Mouse (Mus musculus) lung, embryonic 15.5 days (tissue): ENCODE results near the gene 1700017N19Rik. TPM values are rescaled to one million over a fixed set of nuclear protein-coding genes. Genes with fewer than 3 reads are reported as not detected.

Experiments used
- ATAC-seq: fragments of 200-750 bp; cut with Nextera tagmentation; 2 replicates; pipeline ENCODE4 v1.8.0; 2017; ENCODE audit warnings: moderate number of reproducible peaks, borderline replicate concordance; ENCODE audit not compliant: low FRiP score, low TSS enrichment; ENCODE audit errors: extremely low read depth
- H3K27ac ChIP-seq: fragments of 300-500 bp; sonication (generic); 2 replicates; pipeline ENCODE4 v1.5.1; 2015; ENCODE audit warnings: moderate library complexity, mild to moderate bottlenecking, inconsistent platforms
- H3K27me3 ChIP-seq: fragments of 300-500 bp; sonication (generic); 2 replicates; pipeline ENCODE4 v1.6.1; 2015; ENCODE audit warnings: inconsistent platforms
- H3K36me3 ChIP-seq: fragments of 300-500 bp; sonication (generic); 2 replicates; pipeline ENCODE4 v1.6.1; 2015; ENCODE audit warnings: inconsistent platforms
- H3K4me1 ChIP-seq: fragments of 300-500 bp; sonication (generic); 2 replicates; pipeline ENCODE4 v1.6.1; 2015; ENCODE audit warnings: inconsistent platforms
- H3K4me2 ChIP-seq: fragments of 300-500 bp; sonication (generic); 2 replicates; pipeline ENCODE4 v1.6.1; 2015; ENCODE audit warnings: inconsistent platforms, mild to moderate bottlenecking, moderate library complexity
- H3K4me3 ChIP-seq: fragments of 300-500 bp; sonication (generic); 2 replicates; pipeline ENCODE4 v1.5.1; 2015; ENCODE audit warnings: mild to moderate bottlenecking, inconsistent platforms
- H3K9ac ChIP-seq: fragments of 300-500 bp; sonication (generic); 2 replicates; pipeline ENCODE4 v1.6.1; 2015; ENCODE audit warnings: inconsistent platforms
- H3K9me3 ChIP-seq: fragments of 300-500 bp; sonication (generic); 2 replicates; pipeline ENCODE4 v1.6.1; 2016; ENCODE audit warnings: inconsistent platforms
- WGBS: fragments of 180-500 bp; shearing (Covaris S2); methylation state at CpG from one replicate; pipeline ENCODE4 v1.1.7; 2015; 5-methylcytosine and 5-hydroxymethylcytosine counted together
- polyA plus RNA-seq: library from polyadenylated mRNA; unstranded; fragments of >200 nt; fragmentation: Nextera tagmentation; extraction: Ambion mirVana; gene quantifications from 2 replicates; pipeline ENCODE4 v1.2.1, GENCODE M21; 2015

1700017N19Rik gene
- polyA plus RNA-seq, 1 experiment from 2014 or later = not detected

DNA sequence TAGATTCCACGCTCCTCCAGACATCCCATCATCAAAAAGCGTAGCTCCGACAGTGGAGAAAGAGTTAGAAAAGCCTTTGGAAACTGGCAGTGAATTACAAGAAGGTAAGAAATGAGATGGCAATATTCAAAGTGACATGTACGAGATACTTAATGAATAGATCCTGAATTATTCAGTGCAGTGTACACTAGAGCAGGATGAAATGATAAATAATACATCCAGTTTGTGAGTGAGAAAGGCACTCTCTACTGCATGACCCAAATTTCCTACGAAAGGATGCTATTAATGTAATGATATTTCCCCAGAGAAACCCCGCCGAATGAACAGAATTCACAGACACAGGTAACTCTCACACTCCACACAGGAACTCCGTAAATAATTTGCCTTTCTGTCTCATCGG lies 13.2 kb downstream of the 1700017N19Rik start:
- Histone ChIP-seq H3K9me3 (no peaks in the 10 kb centered on the region), H3K9ac (no peak overlapping the region), H3K36me3 (no peaks in the 10 kb centered on the region), H3K4me3 (no peak overlapping the region), H3K4me2 (no peak overlapping the region), H3K27me3 (no peaks in the 10 kb centered on the region), H3K4me1 (no peaks in the 10 kb centered on the region), H3K27ac (no peak overlapping the region)
- ATAC-seq = no peak
- 86% methylated on average over 9 of the region's 9 CpGs for WGBS

DNA sequence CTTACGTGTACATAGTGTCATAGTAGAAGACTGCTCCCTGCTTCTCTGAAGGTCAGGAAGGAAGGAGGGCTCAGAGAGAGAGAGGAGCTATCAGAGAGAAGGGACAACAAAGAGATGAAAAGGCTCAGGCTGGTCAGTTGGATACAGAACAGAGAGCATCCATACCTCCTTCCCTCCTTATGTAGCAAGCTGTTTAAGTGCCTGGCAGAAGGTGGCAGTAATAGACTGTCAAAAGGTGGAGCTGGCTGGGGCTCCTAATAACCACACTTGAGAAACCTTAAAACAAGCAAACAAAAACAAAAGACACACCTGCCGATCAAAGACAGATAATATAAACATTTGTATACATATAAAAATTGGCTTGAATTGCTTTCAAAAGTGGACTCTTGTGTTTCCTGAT lies 14.0 kb downstream of the 1700017N19Rik start:
- 52% methylated on average over 2 of the region's 2 CpGs for WGBS
- H3K27ac ChIP-seq = no peak overlapping the region
- no peaks in the 10 kb centered on the region for H3K9me3 ChIP-seq
- no peak overlapping the region for H3K4me2 ChIP-seq
- ATAC-seq = no peak
- H3K4me3 ChIP-seq = no peak overlapping the region
- no peak overlapping the region for H3K9ac ChIP-seq
- no peaks in the 10 kb centered on the region for H3K4me1 ChIP-seq
- no peaks in the 10 kb centered on the region for H3K36me3 ChIP-seq
- no peaks in the 10 kb centered on the region for H3K27me3 ChIP-seq

- no peaks in the 10 kb centered on the region for H3K27me3 ChIP-seq
- 70% methylated on average over 6 of the region's 6 CpGs for WGBS
- no peak overlapping the region for H3K4me3 ChIP-seq
- H3K4me1 ChIP-seq = no peaks in the 10 kb centered on the region
- H3K9me3 ChIP-seq = no peaks in the 10 kb centered on the region
- no peak overlapping the region for H3K9ac ChIP-seq
- no peak overlapping the region for H3K27ac ChIP-seq
- H3K36me3 ChIP-seq = no peaks in the 10 kb centered on the region
- no peak overlapping the region for H3K4me2 ChIP-seq
- no peak for ATAC-seq
Observed at GRCm38 (mm10) chr10:100617233-100617903, 27.1 kb downstream of the 1700017N19Rik start.

DNA sequence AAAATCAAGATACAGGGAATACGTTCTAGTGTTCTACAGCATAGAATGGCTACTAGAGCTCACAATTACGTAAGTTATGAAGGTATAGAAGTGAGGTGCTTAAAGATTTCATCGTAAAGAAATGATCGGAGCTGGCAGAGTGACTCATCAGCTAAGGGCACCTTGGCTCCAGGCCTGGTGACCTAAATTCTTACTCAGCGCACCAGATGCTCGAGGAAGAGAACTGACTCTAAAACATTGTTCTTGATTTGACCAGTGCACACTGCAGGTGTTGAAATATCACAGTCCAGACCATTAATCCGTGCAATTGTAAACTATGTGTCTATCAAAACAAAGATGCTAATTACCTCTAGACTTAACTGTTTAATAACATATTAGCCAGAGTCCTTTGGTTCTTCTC lies 29.2 kb downstream of the 1700017N19Rik start:
- Histone ChIP-seq H3K9me3 (no peaks in the 10 kb centered on the region), H3K4me2 (no peak overlapping the region), H3K27ac (no peak overlapping the region), H3K4me3 (no peak overlapping the region), H3K36me3 (no peaks in the 10 kb centered on the region), H3K27me3 (no peaks in the 10 kb centered on the region), H3K9ac (no peak overlapping the region), H3K4me1 (no peaks in the 10 kb centered on the region)
- no peak for ATAC-seq
- 81% methylated on average over 7 of the region's 7 CpGs for WGBS

- Histone ChIP-seq H3K4me2 (no peak overlapping the region), H3K4me3 (no peak overlapping the region), H3K9me3 (no peaks in the 10 kb centered on the region), H3K9ac (no peak overlapping the region), H3K27ac (no peak overlapping the region), H3K27me3 (no peaks in the 10 kb centered on the region), H3K36me3 (no peaks in the 10 kb centered on the region), H3K4me1 (no peaks in the 10 kb centered on the region)
- ATAC-seq = no peak
- WGBS = 86% methylated on average over 12 of the region's 12 CpGs
Observed at GRCm38 (mm10) chr10:100620040-100620439, 29.8 kb downstream of the 1700017N19Rik start.

DNA sequence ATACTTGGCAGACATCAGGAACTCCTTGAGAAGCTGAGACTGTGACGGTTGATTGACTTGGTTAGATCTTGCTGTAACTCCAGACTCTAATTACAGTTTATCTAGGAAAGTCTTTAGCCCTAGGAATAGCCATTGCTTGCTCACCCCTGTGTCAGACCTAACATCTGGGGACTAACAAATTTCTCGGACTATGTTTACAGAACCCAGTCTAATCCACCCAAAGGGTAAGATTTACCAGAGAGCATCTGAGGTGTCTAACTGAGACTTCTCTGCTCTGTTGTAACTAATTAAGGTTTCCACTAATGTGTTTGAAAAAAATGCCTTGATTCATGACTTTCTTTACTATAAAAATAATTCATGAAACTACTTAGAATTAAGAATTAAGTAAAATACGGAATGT lies 32.2 kb downstream of the 1700017N19Rik start:
- no peak overlapping the region for H3K4me3 ChIP-seq
- no peak for ATAC-seq
- H3K27me3 ChIP-seq = no peaks in the 10 kb centered on the region
- no peaks in the 10 kb centered on the region for H3K4me1 ChIP-seq
- no peak overlapping the region for H3K4me2 ChIP-seq
- no peak overlapping the region for H3K27ac ChIP-seq
- no peaks in the 10 kb centered on the region for H3K36me3 ChIP-seq
- no peaks in the 10 kb centered on the region for H3K9me3 ChIP-seq
- no peak overlapping the region for H3K9ac ChIP-seq
- 56% methylated on average over 3 of the region's 3 CpGs for WGBS

DNA sequence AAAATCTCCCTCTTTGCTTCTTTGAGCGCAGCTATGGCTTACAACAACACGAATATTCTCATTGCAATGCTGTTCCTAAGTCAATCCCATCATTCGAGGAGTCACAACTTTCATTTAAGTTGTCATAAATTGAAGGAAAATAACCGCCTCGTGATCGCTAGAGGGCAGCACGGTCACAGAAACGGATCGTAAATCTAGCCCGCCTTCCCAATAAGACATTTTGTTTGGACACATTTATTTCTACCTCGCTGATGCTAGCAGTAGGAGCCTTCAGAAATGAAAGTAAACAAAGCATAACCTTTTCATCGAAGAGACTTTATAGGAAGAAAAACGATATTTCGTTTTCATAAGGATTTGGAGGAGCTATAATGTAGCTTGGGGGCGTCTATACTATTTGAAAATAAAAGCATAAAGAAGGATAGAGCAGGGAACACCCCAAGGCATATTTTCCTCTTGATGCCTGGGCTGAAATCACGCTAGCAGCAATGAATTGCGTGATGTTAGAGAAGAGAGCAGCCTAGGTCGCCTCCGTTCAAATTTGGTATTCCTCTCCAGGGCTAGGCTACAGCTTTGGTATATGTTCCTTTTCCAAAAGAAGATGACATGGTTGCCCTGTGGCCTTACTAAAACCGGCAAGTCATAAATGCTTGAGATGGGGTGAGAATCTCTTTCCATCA lies 39.6 kb downstream of the 1700017N19Rik start:
- H3K27ac ChIP-seq = no peak overlapping the region
- H3K9me3 ChIP-seq = no peaks in the 10 kb centered on the region
- H3K4me3 ChIP-seq = peak overlapping the region; percentile 16; the same call in 1 of the 2 replicates
- 24% methylated on average over 20 of the region's 20 CpGs for WGBS
- H3K4me2 ChIP-seq = peak overlapping the region; percentile 40
- ATAC-seq = no peak
- H3K4me1 ChIP-seq = no peaks in the 10 kb centered on the region
- no peak overlapping the region for H3K9ac ChIP-seq
- H3K27me3 ChIP-seq = no peaks in the 10 kb centered on the region
- no peaks in the 10 kb centered on the region for H3K36me3 ChIP-seq

DNA sequence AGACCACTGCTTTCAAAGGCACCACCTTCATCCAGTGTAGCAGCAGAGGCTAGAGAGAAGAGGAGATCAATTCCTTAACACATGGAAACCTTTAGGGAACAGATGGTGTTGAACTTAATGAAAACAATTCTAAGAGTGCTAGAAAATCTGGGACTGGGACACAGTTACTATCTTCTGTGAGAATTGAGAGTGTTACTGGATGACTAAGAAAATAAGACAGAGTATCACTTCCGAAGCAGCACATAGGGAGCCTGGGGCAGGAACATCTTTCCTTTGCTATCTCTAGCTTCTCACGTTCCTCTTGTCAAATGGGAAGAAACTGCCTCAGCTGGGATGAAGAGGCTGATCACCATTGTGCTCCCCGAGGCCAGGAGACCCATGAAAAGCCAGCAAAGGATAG lies 52.6 kb downstream of the 1700017N19Rik start:
- no peak overlapping the region for H3K27ac ChIP-seq
- H3K9ac ChIP-seq = no peak overlapping the region
- no peak overlapping the region for H3K4me3 ChIP-seq
- no peak for ATAC-seq
- H3K4me2 ChIP-seq = no peak overlapping the region
- no peaks in the 10 kb centered on the region for H3K4me1 ChIP-seq
- H3K27me3 ChIP-seq = no peaks in the 10 kb centered on the region
- 62% methylated on average over 3 of the region's 3 CpGs for WGBS
- H3K9me3 ChIP-seq = no peaks in the 10 kb centered on the region
- H3K36me3 ChIP-seq = no peaks in the 10 kb centered on the region

DNA sequence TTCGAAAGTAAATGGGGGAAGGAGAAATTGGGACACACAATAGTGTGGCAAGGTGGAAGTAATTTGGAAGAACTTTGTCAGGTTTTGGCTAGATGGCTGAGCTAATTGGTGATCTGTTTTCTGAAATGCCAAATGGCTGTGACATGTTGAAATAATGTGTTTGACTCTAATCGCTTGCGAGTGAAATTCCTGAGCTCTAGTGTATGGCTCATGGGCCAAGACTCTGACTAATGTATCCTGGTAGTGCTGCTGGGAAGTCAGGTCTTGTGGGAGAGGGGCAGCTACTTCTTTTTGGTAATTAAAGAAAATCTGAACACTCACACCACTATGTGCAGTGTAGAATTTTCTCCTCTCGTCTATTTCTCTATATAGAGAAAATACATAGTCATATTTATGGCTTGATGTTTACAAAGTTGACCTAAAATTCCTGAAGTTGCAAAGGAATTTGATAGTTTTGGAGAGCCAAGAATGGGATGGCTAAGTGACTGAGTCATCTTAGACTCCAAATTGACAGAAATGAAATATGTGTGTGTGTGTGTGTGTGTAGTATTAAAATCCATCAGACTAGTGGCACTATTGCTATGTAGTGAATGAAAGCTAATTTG lies 55.1 kb downstream of the 1700017N19Rik start:
- Histone ChIP-seq H3K9ac (no peak overlapping the region), H3K9me3 (no peaks in the 10 kb centered on the region), H3K4me3 (no peak overlapping the region), H3K36me3 (no peaks in the 10 kb centered on the region), H3K27ac (no peak overlapping the region), H3K27me3 (no peaks in the 10 kb centered on the region), H3K4me1 (no peaks in the 10 kb centered on the region), H3K4me2 (no peak overlapping the region)
- ATAC-seq = no peak
- WGBS = 71% methylated on average over 4 of the region's 4 CpGs

GRCm38 (mm10) chr10:100654183-100654582 lies 63.9 kb downstream of the 1700017N19Rik start:
- no peak overlapping the region for H3K27ac ChIP-seq
- no peak overlapping the region for H3K4me3 ChIP-seq
- ATAC-seq = no peak
- no peak overlapping the region for H3K4me2 ChIP-seq
- no peak overlapping the region for H3K9ac ChIP-seq
- H3K9me3 ChIP-seq = no peaks in the 10 kb centered on the region
- no peaks in the 10 kb centered on the region for H3K4me1 ChIP-seq
- no peaks in the 10 kb centered on the region for H3K27me3 ChIP-seq
- H3K36me3 ChIP-seq = no peaks in the 10 kb centered on the region

- Histone ChIP-seq H3K27ac (no peak overlapping the region), H3K4me1 (no peaks in the 10 kb centered on the region), H3K4me2 (no peak overlapping the region), H3K9me3 (no peaks in the 10 kb centered on the region), H3K9ac (no peak overlapping the region), H3K27me3 (no peaks in the 10 kb centered on the region), H3K4me3 (no peak overlapping the region), H3K36me3 (no peaks in the 10 kb centered on the region)
- ATAC-seq = no peak
- WGBS = 79% methylated on average over 2 of the region's 2 CpGs
Observed at GRCm38 (mm10) chr10:100661970-100662590, 71.8 kb downstream of the 1700017N19Rik start.
